Mouse (Mus musculus) olfactory bulb, adult 2 months (tissue): Measurements from ENCODE around the gene Vmn1r1.

Source experiments
- CTCF ChIP-seq: fragments of 200-500 bp; IDR thresholded peaks from 2 replicates; pipeline ENCODE4 v1.5.1; 2012; ENCODE audit warnings: low read depth, mild to moderate bottlenecking, low read length, moderate library complexity; ENCODE audit not compliant: insufficient read depth
- POLR2A ChIP-seq: fragments of 200-500 bp; IDR thresholded peaks from 2 replicates; pipeline ENCODE4 v1.6.1; 2012; ENCODE audit warnings: mild to moderate bottlenecking, low read depth, low read length, moderate library complexity; ENCODE audit not compliant: insufficient read depth

- TF ChIP-seq CTCF (no peak), POLR2A (no peak)
Observed at GRCm38 (mm10) chr1:182157734-182158133, 6.6 kb downstream of the Vmn1r1 start.
